In the genomic region with DNA sequence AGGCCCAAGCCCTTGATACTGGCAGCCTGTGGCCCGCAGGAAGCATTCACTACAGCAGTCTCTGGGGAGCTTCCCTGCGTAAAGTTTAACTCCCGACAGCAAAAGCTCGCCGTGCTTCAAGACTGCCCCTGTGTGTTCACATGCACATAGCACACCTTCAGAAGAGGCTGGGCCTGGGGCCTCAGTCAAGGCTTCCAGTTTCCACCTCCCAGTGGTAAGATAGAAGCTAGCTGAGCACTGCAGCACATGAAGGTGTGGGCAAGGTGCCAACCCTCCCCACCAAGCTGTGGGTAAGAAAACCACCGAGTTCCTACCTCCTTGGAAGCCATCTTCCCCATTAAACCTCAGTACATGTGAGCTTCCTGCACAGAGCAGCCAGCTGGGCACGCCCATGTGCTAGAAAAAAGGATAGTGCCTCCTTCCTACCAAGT, we compare ENCODE assay signal across 10 mouse cellular contexts. TPM values are rescaled to one million over a fixed set of nuclear protein-coding genes. Genes with fewer than 3 reads are reported as not detected.
A peak's percentile ranks its signal among the peaks of the same experiment; 100 is the strongest.
DNase-seq lines count a peak whose midpoint lies in the region; ATAC-seq and TF ChIP-seq lines count a peak whose summit lies in the region.
"Had no signal": no experiment of that assay in that cellular context is flagged by ENCODE, and none has a peak within 500 bp of the region (broad histone marks: within the 10 kb centered on the region; RNA-seq: fewer than 3 reads in every experiment).

No protein-coding gene starts in this region.

- 55% methylated on average over 7 of the region's 7 CpGs for WGBS in kidney, embryonic 14.5 days
- WGBS in lung, adult 2 months = 31% methylated on average over 7 of the region's 7 CpGs
- WGBS in forebrain, embryonic 10.5 days = 78% methylated on average over 7 of the region's 7 CpGs

- peak; percentile 31 for TF ChIP-seq RAD21 in MEL (IDR thresholded peaks at IDR 0.05; ENCODE audit: low read depth, low read length)

- H3K36me3 ChIP-seq in kidney, embryonic 14.5 days (ENCODE audit: control insufficient read depth, insufficient read depth, low read length) = peaks cover 57% of the 10 kb centered on the region
- H3K36me3 ChIP-seq in MEL (ENCODE audit: control insufficient read depth in 1 of 2, insufficient read depth in 2 of 2, low read length in 2 of 2) = peaks cover 0 to 12% of the 10 kb centered on the region in 2 experiments; a peak in 2 of 4 replicates
- H3K36me3 ChIP-seq in splenic B cell, adult 2 months (ENCODE audit: control insufficient read depth, insufficient read depth, low read length, poor library complexity, severe bottlenecking) = no peaks in the 10 kb centered on the region
- H3K36me3 ChIP-seq in forebrain, embryonic 10.5 days (replicated peaks) = peaks cover 82% of the 10 kb centered on the region

- TF ChIP-seq CTCF in MEL (IDR thresholded peaks at IDR 0.05 in 2 of 3, conservative IDR thresholded peaks at IDR 0.05 in 1 of 3; ENCODE audit: control insufficient read depth in 1 of 3, insufficient read depth in 1 of 3, low read depth in 2 of 3, low read length in 3 of 3, poor library complexity in 1 of 3, severe bottlenecking in 1 of 3) = peak in 2 of 3 experiments; percentile 21 to 36; a peak in 3 of 6 replicates
- TF ChIP-seq CTCF in brain, embryonic 14.5 days (IDR thresholded peaks at IDR 0.05; ENCODE audit: borderline replicate concordance, extremely low read depth, insufficient read depth, insufficient read length) = peak; percentile 44; the same call in 1 of the 2 replicates
- TF ChIP-seq CTCF in lung, adult 2 months (IDR thresholded peaks at IDR 0.05; ENCODE audit: insufficient read depth, low read length) = peak; percentile 24; the same call in 1 of the 2 replicates

- ATAC-seq in kidney, embryonic 14.5 days (ENCODE audit: low FRiP score, low TSS enrichment) = no peak

- no peak for TF ChIP-seq EP300 in MEL (IDR thresholded peaks at IDR 0.05; ENCODE audit: low read depth in 1 of 2, low read length in 2 of 2)

- H3K9me3 ChIP-seq in kidney, embryonic 14.5 days (ENCODE audit: control insufficient read depth, low read length) = no peaks in the 10 kb centered on the region
- H3K9me3 ChIP-seq in MEL (replicated peaks; ENCODE audit: insufficient read depth, low read length) = no peaks in the 10 kb centered on the region
- no peaks in the 10 kb centered on the region for H3K9me3 ChIP-seq in forebrain, embryonic 10.5 days
- H3K9me3 ChIP-seq: embryonic facial prominence, embryonic 15.5 days had no signal

- H3K9ac ChIP-seq in kidney, embryonic 14.5 days (ENCODE audit: low read depth, low read length) = no peak overlapping the region
- no peak overlapping the region for H3K9ac ChIP-seq in MEL (ENCODE audit: control insufficient read depth, low read depth, low read length, poor library complexity, severe bottlenecking)
- H3K9ac ChIP-seq: embryonic facial prominence, embryonic 15.5 days had no signal

- H3K4me1 ChIP-seq in kidney, embryonic 14.5 days (ENCODE audit: control insufficient read depth, insufficient read depth, low read length) = no peaks in the 10 kb centered on the region
- peaks cover 3 to 4% of the 10 kb centered on the region in 2 experiments; a peak in 2 of 4 replicates for H3K4me1 ChIP-seq in MEL (ENCODE audit: control insufficient read depth in 1 of 2, insufficient read depth in 2 of 2, low read length in 2 of 2)
- peaks cover 2% of the 10 kb centered on the region; the same call in 1 of the 2 replicates for H3K4me1 ChIP-seq in lung, adult 2 months (ENCODE audit: control insufficient read depth, insufficient read depth, low read length)
- H3K4me1 ChIP-seq in forebrain, embryonic 10.5 days = peaks cover 9% of the 10 kb centered on the region; the same call in 1 of the 2 replicates

- peak; percentile 26 for DNase-seq in kidney, adult 9 months
- peak; percentile 84 for DNase-seq in MEL (ENCODE audit: low read depth, low spot score)
- DNase-seq in brain, embryonic 14.5 days (ENCODE audit: low read depth) = peak; percentile 28
- no peak for DNase-seq in lung, adult 2 months
- peak; percentile 27 for DNase-seq in splenic B cell, adult 2 months (ENCODE audit: low read depth, low spot score)
- DNase-seq in cerebellum, adult 9-10 months = no peak
- DNase-seq in forebrain, embryonic 10.5 days (ENCODE audit: extremely low spot score, low spot score) = no peak

- no peak overlapping the region for H3K4me2 ChIP-seq in kidney, embryonic 14.5 days (replicated peaks; ENCODE audit: low read depth, low read length)
- H3K4me2 ChIP-seq: embryonic facial prominence, embryonic 15.5 days had no signal

- no peak for TF ChIP-seq POLR2A in MEL (IDR thresholded peaks at IDR 0.05; ENCODE audit: control insufficient read depth in 1 of 2, insufficient read depth in 1 of 2, low read depth in 1 of 2, low read length in 2 of 2, poor library complexity in 1 of 2)
- no peak for TF ChIP-seq POLR2A in brain, embryonic 14.5 days (IDR thresholded peaks at IDR 0.05; ENCODE audit: borderline replicate concordance, extremely low read depth, insufficient read depth, insufficient read length, poor library complexity, severe bottlenecking)
- no peak for TF ChIP-seq POLR2A in lung, adult 2 months (IDR thresholded peaks at IDR 0.05; ENCODE audit: borderline replicate concordance, extremely low read depth, low read depth, low read length)

- H3K27ac ChIP-seq in kidney, embryonic 14.5 days (ENCODE audit: low read depth, low read length) = no peak overlapping the region
- no peak overlapping the region for H3K27ac ChIP-seq in MEL (ENCODE audit: control insufficient read depth, low read depth, low read length)
- no peak overlapping the region for H3K27ac ChIP-seq in forebrain, embryonic 10.5 days
- H3K27ac ChIP-seq: embryonic facial prominence, embryonic 15.5 days; macrophage had no signal

- H3K79me2 ChIP-seq in MEL (ENCODE audit: control insufficient read depth, insufficient read depth, low read length, poor library complexity) = no peaks in the 10 kb centered on the region

- H3K27me3 ChIP-seq in kidney, embryonic 14.5 days (ENCODE audit: control insufficient read depth, insufficient read depth, low read length) = no peaks in the 10 kb centered on the region
- H3K27me3 ChIP-seq in MEL (ENCODE audit: control insufficient read depth in 1 of 2, insufficient read depth in 2 of 2, low read length in 2 of 2) = no peaks in the 10 kb centered on the region
- no peaks in the 10 kb centered on the region for H3K27me3 ChIP-seq in splenic B cell, adult 2 months (ENCODE audit: control insufficient read depth, insufficient read depth, low read length, poor library complexity, severe bottlenecking)
- H3K27me3 ChIP-seq in forebrain, embryonic 10.5 days (ENCODE audit: poor library complexity, severe bottlenecking) = no peaks in the 10 kb centered on the region
- H3K27me3 ChIP-seq: embryonic facial prominence, embryonic 15.5 days had no signal

- H3K4me3 ChIP-seq in kidney, embryonic 14.5 days (ENCODE audit: low read length) = no peak overlapping the region
- no peak overlapping the region for H3K4me3 ChIP-seq in MEL (ENCODE audit: control insufficient read depth in 1 of 2, insufficient read depth in 1 of 2, low read depth in 2 of 2, low read length in 2 of 2)
- no peak overlapping the region for H3K4me3 ChIP-seq in lung, adult 2 months (replicated peaks; ENCODE audit: extremely low read depth, low read depth, low read length)
- no peak overlapping the region for H3K4me3 ChIP-seq in forebrain, embryonic 10.5 days
- H3K4me3 ChIP-seq: embryonic facial prominence, embryonic 15.5 days had no signal

TF ChIP-seq in MEL, 35 proteins besides CTCF, POLR2A, EP300 and RAD21 (continues in another document):
- TF ChIP-seq HCFC1 (IDR thresholded peaks at IDR 0.05; ENCODE audit: low read depth, low read length) (no peak), MAX (IDR thresholded peaks at IDR 0.05; ENCODE audit: low read length) (no peak), MXI1 (IDR thresholded peaks at IDR 0.05; ENCODE audit: low read depth, low read length) (peak; percentile 66), MEF2A (IDR thresholded peaks at IDR 0.05; ENCODE audit: extremely low read depth, insufficient replicate concordance, low read depth, low read length, poor library complexity, severe bottlenecking) (no peak), UBTF (IDR thresholded peaks at IDR 0.05; ENCODE audit: borderline replicate concordance, insufficient read depth, low read depth, low read length) (no peak)

RNA-seq across cellular contexts. Expression of a gene that starts 24.2 kb away (rescaled TPM):
- polyA plus RNA-seq in kidney, embryonic 14.5 days (2014; fragmentation: Nextera tagmentation; extraction: Ambion mirVana) = 10.2 and 15.1 TPM in 2 replicates
- total RNA-seq in MEL (2012; rRNA removed) = 14.3 and 18.1 TPM in 2 replicates
- polyA plus RNA-seq in MEL (2012; ENCODE audit: insufficient read depth in 1 of 2, insufficient read length in 2 of 2, low read depth in 1 of 2, low replicate concordance in 2 of 2, missing spikeins in 1 of 2) = 10 to 100 TPM in 1 of 2 experiments, not detected in 1; 14.5 TPM
- polyA plus RNA-seq in brain, embryonic 14.5 days (2012; rRNA removed) = 14.6 and 17.9 TPM in 2 replicates
- 5.0 and 5.5 TPM in 2 replicates for polyA plus RNA-seq in lung, adult 2 months (2012; rRNA removed)
- polyA plus RNA-seq in forebrain, embryonic 10.5 days (2016; fragmentation: Nextera tagmentation; extraction: Ambion mirVana) = 19.7 and 20.9 TPM in 2 replicates

RNA-seq across cellular contexts. Expression of a gene that starts 25.3 kb away (rescaled TPM):
- polyA plus RNA-seq in kidney, embryonic 14.5 days (2014; fragmentation: Nextera tagmentation; extraction: Ambion mirVana) = 98.4 and 108 TPM in 2 replicates
- 51.0 and 54.1 TPM in 2 replicates for total RNA-seq in MEL (2012; rRNA removed)
- 10 to 100 TPM in 1 of 2 experiments, not detected in 1; 57.9 TPM for polyA plus RNA-seq in MEL (2012; ENCODE audit: insufficient read depth in 1 of 2, insufficient read length in 2 of 2, low read depth in 1 of 2, low replicate concordance in 2 of 2, missing spikeins in 1 of 2)
- 298 and 341 TPM in 2 replicates for polyA plus RNA-seq in brain, embryonic 14.5 days (2012; rRNA removed)
- polyA plus RNA-seq in lung, adult 2 months (2012; rRNA removed) = 36.8 and 49.7 TPM in 2 replicates
- polyA plus RNA-seq in forebrain, embryonic 10.5 days (2016; fragmentation: Nextera tagmentation; extraction: Ambion mirVana) = 111 and 114 TPM in 2 replicates

RNA-seq across cellular contexts. Expression of a gene that starts 46.6 kb away (rescaled TPM):
- 9.9 and 10.3 TPM in 2 replicates for polyA plus RNA-seq in kidney, embryonic 14.5 days (2014; fragmentation: Nextera tagmentation; extraction: Ambion mirVana)
- 0.12 TPM in 1 of 2 replicates, not detected in the other for total RNA-seq in MEL (2012; rRNA removed)
- polyA plus RNA-seq in MEL (2012; ENCODE audit: insufficient read depth in 1 of 2, insufficient read length in 2 of 2, low read depth in 1 of 2, low replicate concordance in 2 of 2, missing spikeins in 1 of 2) = 1 to 10 TPM in 1 of 2 experiments, not detected in 1; 1.3 TPM
- 6.9 and 7.0 TPM in 2 replicates for polyA plus RNA-seq in brain, embryonic 14.5 days (2012; rRNA removed)
- 0.45 and 0.97 TPM in 2 replicates for polyA plus RNA-seq in lung, adult 2 months (2012; rRNA removed)
- 8.9 and 9.3 TPM in 2 replicates for polyA plus RNA-seq in forebrain, embryonic 10.5 days (2016; fragmentation: Nextera tagmentation; extraction: Ambion mirVana)

RNA-seq across cellular contexts. Expression of a gene that starts 50.2 kb away (rescaled TPM):
- not detected in 2 replicates for polyA plus RNA-seq in kidney, embryonic 14.5 days (2014; fragmentation: Nextera tagmentation; extraction: Ambion mirVana)
- not detected in 2 replicates for total RNA-seq in MEL (2012; rRNA removed)
- polyA plus RNA-seq in MEL (2012; ENCODE audit: insufficient read depth in 1 of 2, insufficient read length in 2 of 2, low read depth in 1 of 2, low replicate concordance in 2 of 2, missing spikeins in 1 of 2) = not detected
- polyA plus RNA-seq in brain, embryonic 14.5 days (2012; rRNA removed) = 0.08 and 0.28 TPM in 2 replicates
- polyA plus RNA-seq in lung, adult 2 months (2012; rRNA removed) = not detected in 2 replicates
- not detected in 2 replicates for polyA plus RNA-seq in forebrain, embryonic 10.5 days (2016; fragmentation: Nextera tagmentation; extraction: Ambion mirVana)
- polyA plus RNA-seq: embryonic facial prominence, embryonic 15.5 days had no signal

Comparison
In these comparisons a context has a peak if more than half of its experiments do, and no peak if none do; other contexts are left out.
1. DNase-seq: peak in kidney, adult 9 months (single experiment), MEL (single experiment), brain, embryonic 14.5 days (single experiment) and splenic B cell, adult 2 months (single experiment); none in lung, adult 2 months (single experiment), cerebellum, adult 9-10 months (single experiment) and forebrain, embryonic 10.5 days (single experiment).
2. Peak in every context shown above with its lines, with median percentiles within 50 percentile points of each other: CTCF ChIP-seq.